Mouse (Mus musculus) kidney, postnatal 4 days (tissue): ENCODE measurements around the gene Anxa7.
A peak's percentile ranks its signal among the peaks of the same experiment; 100 is the strongest.

Source experiments
- DNase-seq, 2 experiments: peaks; one replicate each; pipeline ENCODE4 v3.0.0; 2021; ENCODE audit warnings: mixed read lengths in 2 of 2

Anxa7 gene

DNA sequence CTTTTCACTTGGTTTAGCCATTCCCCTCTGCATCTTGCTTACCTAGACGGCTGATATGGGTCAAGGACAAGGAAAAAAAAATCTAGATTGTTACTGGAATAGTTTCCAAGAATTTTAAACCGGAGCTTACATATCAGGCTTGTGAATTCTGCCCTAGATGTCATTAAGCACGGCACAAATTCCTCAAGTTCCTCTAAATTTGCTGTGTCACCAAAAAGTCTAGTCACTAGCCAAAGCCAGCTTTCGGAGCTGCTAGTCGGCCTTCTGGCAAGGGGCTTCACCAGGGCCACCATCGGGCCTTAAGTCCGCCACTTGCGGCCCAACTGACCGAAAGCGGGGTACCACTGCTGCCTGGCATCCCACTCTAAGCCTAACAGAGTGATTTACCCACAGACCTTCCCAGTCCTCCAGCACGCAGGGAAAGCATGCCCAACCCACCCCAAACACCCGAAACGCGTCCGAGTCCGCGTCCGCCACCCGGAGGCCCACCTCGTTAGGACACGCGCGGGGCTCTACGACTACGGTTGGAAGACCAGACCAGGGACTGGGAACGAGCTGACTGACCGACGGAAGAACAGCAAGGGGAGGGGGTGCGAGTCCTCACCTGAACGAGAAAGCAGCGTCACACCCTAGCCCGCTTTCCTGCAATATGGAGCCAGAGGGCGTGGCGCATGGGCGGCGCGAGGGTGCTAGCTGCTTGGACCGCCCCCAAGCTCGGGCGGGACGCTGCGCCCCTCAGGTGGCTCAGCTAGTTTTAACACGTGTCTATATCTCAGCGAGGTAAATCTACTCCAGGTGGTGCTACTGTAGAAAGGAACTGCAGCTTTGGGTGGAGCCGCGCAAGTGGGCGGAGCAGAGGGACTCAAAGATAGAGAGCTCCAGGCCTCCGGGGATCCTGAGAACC, at the start of gene Anxa7:
Anxa7 (minus strand) TSS at position 843 of the 904 bp plus-strand sequence.
- peak; percentile 82 to 89 for DNase-seq

- DNase-seq, result no peak
These were observed 49.7 kb upstream of the Anxa7 start for GRCm38 (mm10) chr14:20529643-20530042.

DNA sequence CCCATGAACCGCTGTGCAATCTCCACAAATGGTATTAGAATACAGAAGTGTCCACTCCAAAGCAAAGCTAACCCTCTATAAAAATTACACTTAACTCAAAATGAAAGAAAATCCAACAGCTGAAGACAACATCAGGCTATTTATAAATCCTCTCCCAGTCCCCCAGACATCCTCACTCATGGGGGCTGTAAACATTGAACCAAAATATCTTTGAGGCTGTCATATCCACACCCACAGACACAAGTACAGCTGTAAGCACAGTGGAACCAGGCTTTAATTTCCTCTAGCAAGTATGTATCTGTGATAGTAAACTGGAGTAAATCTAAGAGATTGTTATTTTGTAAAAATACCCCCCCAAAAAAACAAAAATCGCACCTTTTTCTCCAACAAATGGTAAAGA, 40.2 kb upstream of the Anxa7 start:
- no peak for DNase-seq

GRCm38 (mm10) chr14:20508424-20508823, 28.5 kb upstream of the Anxa7 start:
- no peak for DNase-seq

DNA sequence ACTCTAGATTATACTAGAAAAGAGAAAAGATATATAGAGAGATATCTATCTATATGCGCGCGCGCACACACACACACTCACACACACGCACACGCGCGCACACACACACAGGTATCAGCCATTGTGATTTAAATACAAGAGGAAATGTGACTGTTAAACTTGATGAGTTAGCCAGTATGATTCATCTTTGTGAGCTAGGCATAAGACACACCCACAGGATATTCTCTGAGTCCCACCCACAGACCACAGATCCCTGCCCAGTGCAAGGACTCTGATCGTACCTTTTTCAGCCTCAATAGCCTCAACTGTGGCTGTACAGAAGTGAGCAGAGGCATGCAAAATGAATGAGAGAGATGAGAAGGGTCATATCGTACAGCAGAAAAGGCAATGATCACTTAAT, 23.0 kb upstream of the Anxa7 start:
- no peak for DNase-seq

GRCm38 (mm10) chr14:20499982-20500381, 20.0 kb upstream of the Anxa7 start:
- no peak for DNase-seq

DNA sequence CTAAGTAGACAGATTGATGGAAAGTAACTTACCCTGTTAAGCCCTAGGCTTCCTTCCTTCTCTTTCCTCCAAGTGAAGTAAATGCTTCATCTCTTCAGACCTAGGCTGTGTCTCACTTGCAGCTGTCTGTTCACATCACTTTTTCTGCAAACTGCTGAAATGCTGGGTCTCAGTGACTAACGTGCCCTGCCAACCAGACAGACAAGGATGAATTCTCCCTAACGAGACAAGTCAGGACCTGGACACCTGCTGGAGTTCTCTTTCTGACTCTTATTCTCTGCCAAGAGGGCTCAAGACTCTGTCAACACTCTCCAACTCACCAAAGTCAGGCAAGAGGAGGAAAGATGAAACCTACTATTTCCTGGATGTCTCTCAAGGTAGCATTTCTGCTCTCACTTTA, 16.7 kb upstream of the Anxa7 start, which contains the start of gene Mss51:
Mss51 (minus strand) TSS at position 299 of the 400 bp plus-strand sequence.
- no peak for DNase-seq

DNA sequence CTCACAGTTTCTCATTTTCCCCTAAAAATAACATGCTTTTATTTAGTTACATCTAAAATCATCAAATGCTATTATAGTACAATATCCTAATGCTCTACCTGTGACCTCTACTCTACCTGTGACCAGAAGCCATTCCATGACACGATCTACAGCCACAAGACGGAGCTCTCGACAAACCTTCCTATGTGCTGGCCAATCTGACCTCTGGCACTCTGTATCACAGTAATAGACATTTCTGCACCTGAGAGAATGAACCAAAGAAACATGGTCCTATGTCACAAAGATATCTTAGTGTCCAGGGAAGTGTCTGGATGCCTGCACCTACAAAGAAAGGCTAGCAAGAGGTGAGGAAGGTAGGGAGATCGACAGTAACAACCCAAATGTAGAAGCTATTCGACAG, 6.1 kb upstream of the Anxa7 start:
- no peak for DNase-seq

GRCm38 (mm10) chr14:20482051-20482751, 2.3 kb upstream of the Anxa7 start:
- no peak for DNase-seq

- DNase-seq, result peak; percentile 20 to 53
These were observed 1.3 kb upstream of the Anxa7 start for GRCm38 (mm10) chr14:20481211-20481610.

GRCm38 (mm10) chr14:20480195-20480579, 254 bp upstream of the Anxa7 start:
- no peak for DNase-seq

- peak; percentile 32 to 55 for DNase-seq
These were observed 1.1 kb downstream of the Anxa7 start for GRCm38 (mm10) chr14:20478801-20479200.

DNA sequence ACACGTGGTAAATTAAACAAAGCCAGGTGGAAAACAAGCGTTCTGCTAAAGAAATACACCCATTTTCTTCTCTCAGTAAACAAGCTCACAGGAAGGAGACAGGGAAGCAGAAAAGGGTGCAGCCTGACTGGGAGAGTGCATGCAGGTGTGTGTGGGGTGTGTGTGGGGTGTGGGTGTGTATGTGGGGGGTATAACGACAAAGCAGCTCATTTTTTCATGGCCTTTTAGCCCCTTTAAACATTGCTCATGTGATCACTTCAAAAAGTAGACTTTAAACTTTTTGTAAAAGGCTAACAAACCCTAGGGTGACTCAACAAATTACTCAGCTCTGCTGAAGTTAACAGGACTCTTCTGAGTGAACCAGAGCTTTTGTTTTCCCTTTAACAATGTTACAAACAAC, 1.5 kb downstream of the Anxa7 start:
- no peak for DNase-seq

- DNase-seq, result no peak
These were observed 2.5 kb downstream of the Anxa7 start for GRCm38 (mm10) chr14:20477261-20478025.

GRCm38 (mm10) chr14:20460216-20460615, 19.7 kb downstream of the Anxa7 start:
- no peak for DNase-seq

GRCm38 (mm10) chr14:20458378-20458777, 21.6 kb downstream of the Anxa7 start:
- DNase-seq, result no peak

- peak in 1 of 2 experiments; percentile 3 for DNase-seq
These were observed 27.0 kb downstream of the Anxa7 start for GRCm38 (mm10) chr14:20452929-20453328.

DNA sequence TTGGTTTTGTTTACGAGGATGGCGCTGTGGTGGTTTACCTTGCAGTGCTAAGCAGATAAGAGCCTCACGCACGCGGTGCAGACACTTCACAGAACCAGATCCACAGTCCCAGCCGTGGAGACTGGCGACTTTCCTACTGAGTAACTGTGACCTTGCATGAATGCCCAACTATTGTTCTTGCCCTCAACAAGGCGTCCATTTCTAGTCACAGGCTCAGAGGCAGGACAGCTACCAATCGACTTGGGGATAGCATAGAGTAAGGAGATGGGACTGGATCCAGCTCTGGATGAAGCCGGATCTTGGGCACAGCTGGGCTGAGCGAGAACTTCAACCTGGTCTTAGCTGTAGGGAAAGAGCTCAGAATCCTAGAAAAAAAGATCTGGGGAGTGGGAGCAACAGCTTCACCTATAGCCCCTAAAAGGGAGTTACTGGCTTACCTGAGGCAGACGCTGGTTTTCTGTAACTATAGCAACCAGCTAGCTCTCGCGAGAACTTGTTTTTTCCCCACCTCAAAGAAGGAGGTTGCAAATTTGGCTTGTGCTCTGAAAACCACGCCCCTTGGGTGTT, 28.1 kb downstream of the Anxa7 start, which contains the start of gene Cfap70:
Cfap70 (minus strand) TSS at position 462 of the 567 bp plus-strand sequence.
- DNase-seq, result peak; percentile 75 to 83

DNA sequence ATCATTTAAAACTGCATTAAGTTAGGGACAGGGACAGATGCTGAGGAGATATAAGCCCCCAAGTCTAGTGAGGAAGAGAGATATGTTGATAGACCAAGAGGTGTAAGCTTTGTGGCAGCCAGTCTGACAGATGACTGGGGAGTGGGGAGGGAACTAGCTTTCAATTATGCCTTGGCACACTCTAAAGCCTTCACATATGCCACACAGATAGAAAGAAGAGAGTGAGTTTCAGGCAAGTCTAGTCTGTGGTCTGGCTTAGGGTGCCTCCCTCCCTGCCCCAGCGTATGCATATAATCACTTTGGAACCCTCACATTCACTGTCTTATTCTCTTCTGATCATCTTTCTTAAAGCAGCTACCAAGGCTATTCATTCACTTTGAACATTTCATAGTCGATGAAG, 28.6 kb downstream of the Anxa7 start:
- no peak for DNase-seq

DNA sequence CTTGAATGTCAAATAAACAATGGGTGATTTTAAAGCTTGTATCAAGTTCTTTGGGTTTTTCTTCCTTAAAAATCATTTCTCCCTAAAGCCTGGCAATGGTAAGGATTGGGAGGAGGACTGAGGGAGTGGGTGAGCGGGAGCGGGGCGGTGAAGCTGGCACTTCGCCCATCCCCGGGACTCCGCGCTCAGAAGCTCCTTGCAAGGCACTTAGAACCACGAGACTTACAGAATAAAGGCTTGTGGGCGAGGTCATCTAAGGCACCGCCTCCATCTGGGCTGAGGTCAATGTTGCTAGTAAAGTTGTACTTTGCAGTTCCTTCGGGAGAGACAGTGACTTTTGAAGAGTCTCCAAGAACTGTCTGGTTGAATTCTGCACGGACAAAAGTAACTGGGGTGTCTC, 32.7 kb downstream of the Anxa7 start:
- DNase-seq, result peak in 1 of 2 experiments; percentile 8

GRCm38 (mm10) chr14:20442252-20442651, 37.7 kb downstream of the Anxa7 start:
- DNase-seq, result peak in 1 of 2 experiments; percentile 18

DNA sequence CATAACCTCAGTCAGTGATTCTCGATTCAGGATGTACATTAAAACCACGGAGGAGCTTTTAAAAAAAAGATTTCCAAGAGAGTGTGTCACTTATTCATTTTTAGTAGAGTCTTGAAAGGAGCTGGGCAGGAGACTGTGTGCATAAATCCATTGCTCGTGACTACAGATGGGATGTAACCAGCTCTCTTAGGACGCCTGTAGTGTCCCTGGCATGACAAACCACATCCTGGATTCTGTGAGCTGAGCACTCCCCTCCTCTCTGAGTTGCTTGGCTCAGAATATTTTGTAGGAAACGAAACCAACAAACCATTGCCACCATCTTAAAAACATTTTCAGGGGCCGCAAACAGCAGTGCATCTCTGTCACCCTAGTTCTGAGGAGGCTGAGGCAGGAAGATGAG, 43.0 kb downstream of the Anxa7 start:
- no peak for DNase-seq

- DNase-seq, result no peak
These were observed 47.5 kb downstream of the Anxa7 start for GRCm38 (mm10) chr14:20432420-20432819.
